Mouse (Mus musculus): ENCODE results near the gene Unc13c. TPM values are rescaled to one million over a fixed set of nuclear protein-coding genes. Genes with fewer than 3 reads are reported as not detected.

The Unc13c gene
- total RNA-seq, 1 experiment from 2014 or later: not detected

Other genes with a start within 250 kb of the Unc13c start
- gene Wdr72, start 141.4 kb upstream of the Unc13c start, total RNA-seq (2017): not detected in 3 replicates

Data from monocyte, adult 5-6 weeks (primary cell).